Mouse (Mus musculus) CH12.LX (cell line): Measurements from ENCODE around the gene Cep70. TPM values are rescaled to one million over a fixed set of nuclear protein-coding genes. Genes with fewer than 3 reads are reported as not detected.

Source experiments
- DNase-seq: peaks from one replicate; pipeline ENCODE4 v3.0.0-alpha.2; 2013; ENCODE audit errors: extremely low read depth
- H3K27ac ChIP-seq: 2 replicates; pipeline ENCODE4 v1.5.1; 2012; ENCODE audit warnings: low read depth, mild to moderate bottlenecking, control low read depth, moderate library complexity; ENCODE audit not compliant: insufficient read depth
- H3K27me3 ChIP-seq: replicated peaks from 2 replicates; pipeline ENCODE3; 2012; ENCODE audit warnings: inconsistent platforms
- H3K36me3 ChIP-seq, 2 experiments: replicated peaks in 1 of 2; 2 replicates each; pipeline versions ENCODE3 to v1.6.1; 2012; ENCODE audit warnings: inconsistent platforms in 1 of 2, low read length in 1 of 2, mild to moderate bottlenecking in 1 of 2, mixed read lengths in 1 of 2, moderate library complexity in 1 of 2; ENCODE audit not compliant: control insufficient read depth in 1 of 2, insufficient read depth in 1 of 2
- H3K4me1 ChIP-seq, 2 experiments: 2 replicates each; pipeline ENCODE4 v1.6.1; 2012; ENCODE audit warnings: inconsistent platforms in 1 of 2, moderate library complexity in 1 of 2; ENCODE audit not compliant: insufficient read depth in 2 of 2, control insufficient read depth in 1 of 2
- H3K4me2 ChIP-seq: 2 replicates; pipeline ENCODE4 v1.6.1; 2012; ENCODE audit warnings: low read depth, mild to moderate bottlenecking, control low read depth; ENCODE audit not compliant: poor library complexity, insufficient read depth, severe bottlenecking
- H3K4me3 ChIP-seq, 3 experiments: fragments of 150-350 bp in 1 of 3; sonication (generic) in 1 of 3; replicated peaks in 1 of 3; 2 replicates each; pipeline versions ENCODE3 to v1.5.1; 2011 to 2012; ENCODE audit warnings: low read depth in 2 of 3, low read length in 2 of 3, mild to moderate bottlenecking in 2 of 3, moderate library complexity in 2 of 3, control low read depth in 1 of 3, improper control_type of control experiment in 1 of 3, inconsistent platforms in 1 of 3, mixed read lengths in 1 of 3; ENCODE audit not compliant: poor library complexity in 1 of 3
- H3K79me2 ChIP-seq: replicated peaks from 2 replicates; pipeline ENCODE4 v1.6.1; 2012; ENCODE audit warnings: mild to moderate bottlenecking, moderate library complexity; ENCODE audit not compliant: control insufficient read depth, poor library complexity, insufficient read depth, severe bottlenecking; ENCODE audit errors: extremely low read depth
- H3K9ac ChIP-seq: 2 replicates; pipeline ENCODE4 v1.6.1; 2012; ENCODE audit warnings: low read depth, mild to moderate bottlenecking, control low read depth, moderate library complexity; ENCODE audit not compliant: insufficient read depth
- H3K9me3 ChIP-seq: replicated peaks from 2 replicates; pipeline ENCODE3; 2012; ENCODE audit warnings: low read length, inconsistent platforms, mixed read lengths
- BHLHE40 ChIP-seq: IDR thresholded peaks from 2 replicates; pipeline ENCODE4 v1.6.1; 2011; ENCODE audit warnings: mild to moderate bottlenecking, low read depth, low read length, improper control_type of control experiment
- E2F4 ChIP-seq: IDR thresholded peaks from 2 replicates; pipeline ENCODE4 v1.6.1; 2011; ENCODE audit warnings: low read depth, low read length, improper control_type of control experiment; ENCODE audit not compliant: insufficient replicate concordance
- HCFC1 ChIP-seq: IDR thresholded peaks from 2 replicates; pipeline ENCODE4 v1.6.1; 2012; ENCODE audit warnings: low read depth, mild to moderate bottlenecking, inconsistent platforms, low read length, improper control_type of control experiment
- JUN ChIP-seq: IDR thresholded peaks from 2 replicates; pipeline ENCODE4 v1.6.1; 2011; ENCODE audit warnings: low read depth, mild to moderate bottlenecking, low read length, improper control_type of control experiment, moderate library complexity; ENCODE audit not compliant: insufficient read depth
- PAX5 ChIP-seq: IDR thresholded peaks from 2 replicates; pipeline ENCODE4 v1.6.1; 2012; ENCODE audit warnings: low read length, inconsistent platforms, mixed read lengths
- RAD21 ChIP-seq: IDR thresholded peaks from 2 replicates; pipeline ENCODE4 v1.6.1; 2011; ENCODE audit warnings: low read depth, mild to moderate bottlenecking, low read length, improper control_type of control experiment, moderate library complexity
- RCOR1 ChIP-seq: conservative IDR thresholded peaks from 2 replicates; pipeline ENCODE4 v1.6.1; 2012; ENCODE audit warnings: low read depth, mild to moderate bottlenecking, inconsistent platforms, low read length, improper control_type of control experiment
- UBTF ChIP-seq: IDR thresholded peaks from 2 replicates; pipeline ENCODE4 v1.6.1; 2012; ENCODE audit warnings: low read depth, mild to moderate bottlenecking, inconsistent platforms, low read length, improper control_type of control experiment, moderate library complexity
- USF1 ChIP-seq: IDR thresholded peaks from 2 replicates; pipeline ENCODE4 v1.6.1; 2014; ENCODE audit warnings: low read depth, mild to moderate bottlenecking, inconsistent platforms, low read length, improper control_type of control experiment
- USF2 ChIP-seq: conservative IDR thresholded peaks from 2 replicates; pipeline ENCODE4 v1.6.1; 2011; ENCODE audit warnings: low read depth, low read length, improper control_type of control experiment
- ZMIZ1 ChIP-seq: IDR thresholded peaks from 2 replicates; pipeline ENCODE4 v1.6.1; 2012; ENCODE audit warnings: low read depth, mild to moderate bottlenecking, inconsistent platforms, low read length, improper control_type of control experiment
- dilution Hi-C: fragments of 300-500 bp; cut with MboI; formaldehyde crosslinking; loops from 2 replicates; pipeline ENCODE4 v1.14.3; 2020; ENCODE audit warnings: low sequenced_read_pairs; ENCODE audit not compliant: extremely low pct_unique_long_range_greater_than_20kb, extremely low pct_ligation_motif_present
- in situ Hi-C: fragments of 300-500 bp; cut with MboI; formaldehyde crosslinking; loops from 3 replicates; pipeline ENCODE4 v1.14.3; 2019; ENCODE audit warnings: low sequenced_read_pairs, low pct_ligation_motif_present, low pct_unique_long_range_greater_than_20kb, mixed read lengths
- polyA plus RNA-seq: library from polyadenylated mRNA; unstranded; fragments of >175 nt; gene quantifications from 2 replicates; pipeline ENCODE4 v1.2.1, GENCODE M21; 2012; ENCODE audit warnings: low read depth; ENCODE audit not compliant: insufficient read length
- total RNA-seq, 2 experiments: library from RNA; depleted of rRNA; stranded (reverse); fragments of 300-350 nt in 1 of 2; fragments of >200 nt in 1 of 2; gene quantifications; 2 replicates each; pipeline ENCODE4 v1.2.3; 2012 to 2014

The Cep70 gene
- total and polyA plus RNA-seq, 3 experiments: 9.7 to 22.9 (median 10.2) TPM

GRCm38 (mm10) chr9:99224583-99224982, 18.6 kb upstream of the Cep70 start:
- Histone ChIP-seq H3K9me3 (no peaks in the 10 kb centered on the region), H3K79me2 (no peaks in the 10 kb centered on the region), H3K4me2 (no peak overlapping the region), H3K4me1 (no peaks in the 10 kb centered on the region), H3K27ac (no peak overlapping the region), H3K27me3 (no peaks in the 10 kb centered on the region), H3K4me3 (no peak overlapping the region), H3K9ac (no peak overlapping the region), H3K36me3 (no peaks in the 10 kb centered on the region)
- TF ChIP-seq USF2 (no peak), ZMIZ1 (no peak), USF1 (no peak), RAD21 (no peak), RCOR1 (no peak), BHLHE40 (no peak)
- in situ Hi-C loops: no loop called here
- no peak for DNase-seq
- dilution Hi-C loops: no loop called here

GRCm38 (mm10) chr9:99229450-99229849, 13.7 kb upstream of the Cep70 start:
- no peaks in the 10 kb centered on the region for H3K9me3 ChIP-seq
- no peak overlapping the region for H3K9ac ChIP-seq
- H3K4me3 ChIP-seq: peak overlapping the region in 1 of 3 experiments; percentile 7
- no peaks in the 10 kb centered on the region for H3K79me2 ChIP-seq
- H3K36me3 ChIP-seq: no peaks in the 10 kb centered on the region
- no peaks in the 10 kb centered on the region for H3K27me3 ChIP-seq
- in situ Hi-C loops: no loop called here
- no peak for TF ChIP-seq UBTF
- TF ChIP-seq HCFC1: peak; percentile 35; the same call in 1 of the 2 replicates
- H3K27ac ChIP-seq: no peak overlapping the region
- H3K4me2 ChIP-seq: no peak overlapping the region; the same call in 1 of the 2 replicates
- no peaks in the 10 kb centered on the region for H3K4me1 ChIP-seq
- no peak for DNase-seq
- dilution Hi-C loops: no loop called here

DNA sequence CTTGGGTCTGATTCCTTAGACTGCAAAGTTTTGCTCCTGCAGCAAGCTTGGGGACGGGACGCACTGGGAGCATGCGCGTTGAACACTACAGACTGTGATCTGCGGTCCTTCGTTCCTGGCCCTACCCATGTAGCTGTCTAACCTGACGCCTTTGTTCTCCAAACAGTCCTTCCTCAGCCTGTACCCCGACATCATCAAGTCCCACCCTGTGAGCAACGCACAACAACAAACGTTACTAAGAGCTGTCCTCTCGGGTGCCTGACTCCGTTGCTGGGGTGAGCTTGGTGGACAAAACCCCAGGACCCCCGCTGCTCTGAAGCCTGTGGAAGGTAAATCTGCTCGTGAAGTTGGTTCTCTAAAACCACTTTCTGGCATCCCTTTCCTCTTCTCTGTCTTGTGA, 6.0 kb upstream of the Cep70 start, which contains the start of gene Faiml:
Gene Faiml, minus strand, starts transcription at position 101 of the 400 bp plus-strand sequence.
- no peaks in the 10 kb centered on the region for H3K36me3 ChIP-seq
- in situ Hi-C loops: no loop called here
- H3K27me3 ChIP-seq: peaks cover 18% of the 10 kb centered on the region
- H3K4me1 ChIP-seq: peaks cover 0 to 16% of the 10 kb centered on the region in 2 experiments; a peak in 2 of 4 replicates
- no peak within 1 kb of the TSS for H3K27ac ChIP-seq
- no peak within 1 kb of the TSS for H3K9ac ChIP-seq
- dilution Hi-C loops: no loop called here
- no peak within 1 kb of the TSS for H3K4me2 ChIP-seq
- no peak within 1 kb of the TSS for H3K4me3 ChIP-seq
- no peak for DNase-seq
- no peaks in the 10 kb centered on the region for H3K79me2 ChIP-seq
- no peak for TF ChIP-seq PAX5
- no peak for TF ChIP-seq ZMIZ1
- no peak for TF ChIP-seq JUN
- TF ChIP-seq USF2: no peak
- no peak for TF ChIP-seq E2F4
- peaks cover 4% of the 10 kb centered on the region for H3K9me3 ChIP-seq
